Mouse (Mus musculus) neutrophil, adult 59 days (primary cell): ENCODE data around the gene Slc13a1. TPM values are rescaled to one million over a fixed set of nuclear protein-coding genes. Genes with fewer than 3 reads are reported as not detected.

ENCODE experiments used
- total RNA-seq, 2 experiments: library from RNA; stranded (reverse); gene quantifications; 1 replicate in 1 of 2; 2 replicates in 1 of 2; pipeline ENCODE4 v1.2.4; 2023

Slc13a1 gene
- under 1 TPM; 0.18 to 0.22 TPM for total RNA-seq

DNA sequence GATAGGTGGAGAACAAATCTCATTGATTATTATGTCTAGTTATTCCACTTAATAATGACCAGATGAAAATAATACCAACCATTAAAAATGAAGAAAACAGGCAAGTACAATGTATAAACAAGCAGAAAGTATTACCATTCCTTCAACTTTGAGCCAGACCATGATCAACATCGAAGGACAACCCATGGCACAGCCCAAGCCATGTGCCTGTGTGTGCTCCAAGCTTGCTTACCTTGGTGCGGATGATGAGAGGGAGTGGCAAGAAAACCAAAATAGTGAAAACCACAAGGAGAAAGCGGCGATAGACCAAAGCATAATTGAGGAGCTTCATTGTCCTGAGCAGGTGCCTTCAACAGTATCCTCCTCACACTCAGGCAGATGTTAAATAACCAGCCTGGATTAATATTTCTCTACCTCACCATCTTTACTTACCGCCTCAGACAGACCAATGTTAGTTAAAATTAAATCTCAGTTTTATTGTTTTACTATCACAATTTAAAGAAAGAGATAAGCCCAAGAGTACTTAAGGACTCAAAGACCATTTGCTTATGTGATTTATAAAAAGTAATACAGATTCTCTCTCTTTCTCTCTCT is at the start of gene Slc13a1:
Slc13a1 (minus strand) TSS at position 359 of the 594 bp plus-strand sequence.

Other genes with a start within 250 kb of the Slc13a1 start
- gene Tas2r118, start 198.0 kb downstream of the Slc13a1 start, total RNA-seq: not detected